Mouse (Mus musculus) cerebellum, adult 9-11 months (tissue): Measurements from ENCODE around the gene Gng2.

Experiments
- DNase-seq: peaks from one replicate; pipeline ENCODE4 v3.0.0; 2022

The Gng2 gene

GRCm38 (mm10) chr14:19858808-19859776 lies 118.3 kb downstream of the Gng2 start:
- DNase-seq = peak; percentile 55

- DNase-seq = no peak
These were observed 119.1 kb downstream of the Gng2 start for GRCm38 (mm10) chr14:19858279-19858678.

- no peak for DNase-seq
These were observed 124.0 kb downstream of the Gng2 start for GRCm38 (mm10) chr14:19853471-19853870.

GRCm38 (mm10) chr14:19839600-19840332 lies 137.7 kb downstream of the Gng2 start:
- peak; percentile 60 for DNase-seq

- DNase-seq = no peak
These were observed 141.1 kb downstream of the Gng2 start for GRCm38 (mm10) chr14:19836289-19836688.

GRCm38 (mm10) chr14:19825481-19825880 lies 151.9 kb downstream of the Gng2 start:
- DNase-seq = no peak

- DNase-seq = peak; percentile 93
These were observed 153.9 kb downstream of the Gng2 start, which contains the start of gene Rtraf for GRCm38 (mm10) chr14:19823321-19824142. Rtraf (minus strand) TSS chr14:19823824.
